Mouse (Mus musculus): Measurements from ENCODE around the gene Akap8. TPM values are rescaled to one million over a fixed set of nuclear protein-coding genes. Genes with fewer than 3 reads are reported as not detected.

Akap8 gene
- polyA plus RNA-seq, 1 experiment from 2014 or later: 114 TPM

DNA sequence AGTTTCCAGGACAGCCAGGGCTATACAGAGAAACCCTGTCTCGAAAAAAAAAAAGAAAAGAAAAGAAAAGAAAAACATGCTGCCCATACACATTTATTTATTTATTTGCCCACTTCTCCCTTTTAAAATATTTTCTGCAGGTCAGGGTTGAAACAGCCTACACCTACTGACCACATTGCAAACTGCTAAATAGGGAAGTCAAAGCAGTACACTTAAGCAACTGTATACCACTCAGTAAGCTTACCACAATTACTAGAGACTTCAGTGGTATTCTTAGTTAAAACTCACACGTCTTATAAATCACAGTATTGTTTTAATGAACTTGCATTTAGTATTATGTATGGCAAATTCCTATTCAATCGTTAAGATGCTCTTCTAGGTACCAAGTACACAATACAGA is 40.5 kb downstream of the Akap8 start:
- Histone ChIP-seq H3K4me3 (no peak overlapping the region), H3K9ac (no peak overlapping the region), H3K27me3 (replicated peaks) (no peaks in the 10 kb centered on the region), H3K36me3 (replicated peaks) (no peaks in the 10 kb centered on the region), H3K4me2 (no peak overlapping the region), H3K9me3 (no peaks in the 10 kb centered on the region), H3K27ac (no peak overlapping the region), H3K4me1 (peaks cover 32% of the 10 kb centered on the region)
- 82% methylated on average over 3 of the region's 3 CpGs for WGBS
- ATAC-seq (replicated peaks): no peak

DNA sequence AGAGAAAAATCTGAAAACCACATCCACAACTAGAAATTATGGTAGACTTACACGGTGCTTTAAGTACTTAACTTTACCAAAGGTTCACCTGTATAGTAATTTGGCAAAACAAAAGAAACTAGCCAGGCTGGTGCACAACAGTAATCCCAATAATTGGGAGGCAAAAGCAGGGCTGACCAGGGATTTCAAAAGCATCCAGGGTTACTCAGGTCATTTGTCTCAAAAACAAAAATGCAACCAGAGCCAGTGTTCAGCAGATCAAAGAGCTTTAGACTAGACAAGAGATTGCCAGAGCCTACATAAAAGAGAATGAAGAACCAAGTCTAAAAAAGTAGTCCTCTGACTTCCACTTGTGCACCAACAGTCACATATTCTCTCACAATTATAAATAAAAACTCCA is 43.8 kb downstream of the Akap8 start:
- 81% methylated on average over 1 of the region's 1 CpGs for WGBS
- H3K9me3 ChIP-seq: no peaks in the 10 kb centered on the region
- H3K4me2 ChIP-seq: no peak overlapping the region
- peaks cover 18% of the 10 kb centered on the region for H3K4me1 ChIP-seq
- H3K4me3 ChIP-seq: no peak overlapping the region
- H3K36me3 ChIP-seq (replicated peaks): no peaks in the 10 kb centered on the region
- H3K9ac ChIP-seq: no peak overlapping the region
- no peak for ATAC-seq (replicated peaks)
- H3K27me3 ChIP-seq (replicated peaks): no peaks in the 10 kb centered on the region
- no peak overlapping the region for H3K27ac ChIP-seq

DNA sequence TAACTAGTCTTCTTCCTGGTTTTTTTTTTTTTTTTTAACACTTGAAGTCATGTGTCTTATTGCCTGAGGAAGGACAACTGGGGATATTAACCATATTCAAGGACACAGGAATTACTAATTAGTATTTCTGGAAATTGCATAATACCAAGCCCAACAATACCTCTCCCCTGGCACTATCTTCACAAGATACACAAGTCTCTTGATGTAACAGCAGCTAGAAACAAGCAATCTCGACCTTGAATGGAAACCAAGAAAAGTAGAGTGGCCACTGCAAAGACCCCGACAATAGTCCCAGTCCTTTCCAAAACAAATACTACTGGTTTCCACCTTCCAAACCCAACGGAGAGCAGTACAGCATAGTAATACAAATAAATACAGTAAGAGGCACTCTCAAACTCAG is 45.5 kb downstream of the Akap8 start:
- H3K27ac ChIP-seq: no peak overlapping the region

DNA sequence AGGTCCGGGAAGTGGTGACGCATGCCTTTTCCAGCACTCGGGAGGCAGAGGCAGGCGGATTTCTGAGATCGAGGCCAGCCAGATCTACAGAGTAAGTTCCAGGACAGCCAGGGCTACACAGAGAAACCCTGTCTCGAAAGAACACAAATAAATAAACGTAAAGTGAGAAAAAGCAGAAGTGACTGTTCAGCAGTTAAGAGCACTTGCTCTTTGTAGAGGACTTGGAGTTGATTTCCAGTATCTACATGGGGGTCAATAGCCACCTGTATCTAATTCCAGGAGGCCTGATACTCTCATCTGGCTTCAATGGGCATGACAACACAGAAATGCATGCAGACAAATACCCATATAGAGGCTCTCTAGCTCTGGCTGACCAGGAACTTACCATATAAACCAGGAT is 51.9 kb downstream of the Akap8 start:
- 95% methylated on average over 7 of the region's 7 CpGs for WGBS
- Histone ChIP-seq H3K9me3 (no peaks in the 10 kb centered on the region), H3K36me3 (replicated peaks) (no peaks in the 10 kb centered on the region), H3K9ac (no peak overlapping the region), H3K4me1 (0 out of 2 replicates have a peak, but pooled peaks cover 4% of the 10 kb centered on the region), H3K27me3 (replicated peaks) (no peaks in the 10 kb centered on the region), H3K4me3 (no peak overlapping the region), H3K27ac (no peak overlapping the region), H3K4me2 (no peak overlapping the region)
- no peak for ATAC-seq (replicated peaks)

More for the DNA sequence above, 45.5 kb downstream of the Akap8 start:
- no peak for ATAC-seq (replicated peaks)
- no peaks in the 10 kb centered on the region for H3K27me3 ChIP-seq (replicated peaks)
- H3K4me1 ChIP-seq: peaks cover 4% of the 10 kb centered on the region; the same call in 1 of the 2 replicates
- H3K4me2 ChIP-seq: no peak overlapping the region
- no peak overlapping the region for H3K4me3 ChIP-seq
- H3K9me3 ChIP-seq: no peaks in the 10 kb centered on the region
- 81% methylated on average over 3 of the region's 3 CpGs for WGBS
- no peaks in the 10 kb centered on the region for H3K36me3 ChIP-seq (replicated peaks)
- no peak overlapping the region for H3K9ac ChIP-seq

DNA sequence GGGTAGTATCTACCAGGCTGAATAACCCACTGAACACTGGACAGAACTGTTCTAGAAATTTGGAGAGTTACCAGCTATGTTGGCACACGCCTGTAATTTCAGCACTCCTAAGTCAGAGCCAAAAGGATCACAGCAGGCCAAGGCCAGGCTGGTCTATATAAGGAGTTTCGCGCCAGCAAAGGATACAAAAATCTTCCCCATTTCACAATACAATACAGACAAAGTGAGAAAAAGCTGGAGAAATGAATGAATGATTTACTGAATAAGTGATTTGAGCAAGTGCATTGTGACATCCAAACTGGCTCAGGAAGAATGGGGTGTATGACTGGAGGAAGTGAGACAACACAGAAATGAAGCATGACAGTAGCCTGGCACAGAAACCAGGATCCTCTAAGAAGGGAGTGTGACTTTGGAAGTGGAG is 52.5 kb downstream of the Akap8 start:
- no peaks in the 10 kb centered on the region for H3K36me3 ChIP-seq (replicated peaks)
- H3K4me3 ChIP-seq: no peak overlapping the region
- H3K27me3 ChIP-seq (replicated peaks): no peaks in the 10 kb centered on the region
- no peak overlapping the region for H3K9ac ChIP-seq
- no peak for ATAC-seq (replicated peaks)
- whole genome bisulfite sequencing: 93% methylated on average over 3 of the region's 3 CpGs
- H3K4me2 ChIP-seq: no peak overlapping the region
- H3K4me1 ChIP-seq: 0 out of 2 replicates have a peak, but pooled peaks cover 4% of the 10 kb centered on the region
- H3K27ac ChIP-seq: no peak overlapping the region
- no peaks in the 10 kb centered on the region for H3K9me3 ChIP-seq

DNA sequence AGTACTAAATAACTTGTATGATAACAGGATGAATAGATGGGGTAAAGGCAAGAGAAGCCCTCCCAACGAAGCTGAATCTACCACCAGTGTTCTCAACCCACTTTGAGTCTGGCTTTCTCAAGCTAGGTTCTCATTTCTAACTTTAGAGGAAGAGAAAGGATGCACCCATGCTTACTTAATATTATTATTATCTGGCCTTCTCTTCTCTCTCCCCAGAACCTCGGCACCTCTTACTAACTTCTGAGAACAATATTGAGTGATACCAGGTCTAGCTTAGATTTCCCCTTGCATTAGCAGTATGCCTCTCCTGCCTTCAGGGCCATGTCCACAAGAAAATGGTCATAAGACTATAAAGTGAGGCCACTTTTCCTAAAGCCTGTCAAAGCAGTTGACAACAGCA is 52.9 kb downstream of the Akap8 start:
- Histone ChIP-seq H3K36me3 (replicated peaks) (no peaks in the 10 kb centered on the region), H3K4me2 (no peak overlapping the region), H3K4me3 (no peak overlapping the region), H3K9ac (no peak overlapping the region), H3K9me3 (no peaks in the 10 kb centered on the region), H3K27me3 (replicated peaks) (no peaks in the 10 kb centered on the region), H3K4me1 (0 out of 2 replicates have a peak, but pooled peaks cover 4% of the 10 kb centered on the region), H3K27ac (no peak overlapping the region)
- no peak for ATAC-seq (replicated peaks)
- WGBS: 73% methylated on average over 2 of the region's 2 CpGs

DNA sequence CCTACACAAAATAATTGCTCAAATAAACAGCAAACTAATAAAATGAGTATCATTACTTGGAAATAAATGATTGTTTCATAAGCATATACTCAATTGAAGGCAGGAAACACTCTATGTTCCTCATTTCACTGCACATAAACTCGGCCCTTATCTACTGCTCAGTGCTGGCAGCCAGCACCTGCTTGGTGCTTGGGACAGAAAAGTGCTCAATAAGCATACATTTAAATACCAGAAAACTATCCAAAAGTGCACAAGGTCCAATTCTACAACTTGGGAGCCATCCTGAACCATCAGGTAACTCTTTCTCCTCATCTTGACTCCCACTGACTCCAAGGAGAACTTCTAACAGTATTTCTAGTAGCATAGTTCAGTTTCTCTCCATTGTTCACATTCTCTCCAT is 53.4 kb downstream of the Akap8 start:
- H3K4me3 ChIP-seq: no peak overlapping the region
- no peak overlapping the region for H3K27ac ChIP-seq
- no peak overlapping the region for H3K9ac ChIP-seq
- no peaks in the 10 kb centered on the region for H3K9me3 ChIP-seq
- ATAC-seq (replicated peaks): no peak
- no peaks in the 10 kb centered on the region for H3K36me3 ChIP-seq (replicated peaks)
- 0 out of 2 replicates have a peak, but pooled peaks cover 8% of the 10 kb centered on the region for H3K4me1 ChIP-seq
- WGBS: 100% methylated on average over 1 of the region's 1 CpGs
- no peak overlapping the region for H3K4me2 ChIP-seq
- H3K27me3 ChIP-seq (replicated peaks): no peaks in the 10 kb centered on the region

DNA sequence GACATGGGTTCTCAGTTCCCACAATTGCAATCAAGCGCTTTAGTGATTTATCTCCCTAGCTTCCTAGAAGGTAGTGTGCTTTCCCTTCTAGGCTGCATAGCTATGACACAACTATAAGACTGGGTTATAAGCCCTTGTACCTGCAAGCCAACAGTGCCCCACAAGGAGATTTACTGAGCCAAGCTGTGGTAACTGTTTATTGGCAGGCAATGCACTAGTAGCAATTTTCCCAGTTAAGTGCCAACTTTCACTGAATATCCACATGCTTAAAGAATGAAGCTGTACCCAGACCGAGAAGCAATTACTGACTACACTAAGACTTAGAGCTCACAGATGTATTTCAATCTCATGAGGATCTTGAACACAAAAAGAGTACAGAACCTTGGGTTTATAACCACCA is 57.4 kb downstream of the Akap8 start:
- ATAC-seq (replicated peaks): no peak
- WGBS: 94% methylated on average over 2 of the region's 2 CpGs
- no peak overlapping the region for H3K27ac ChIP-seq
- no peak overlapping the region for H3K4me3 ChIP-seq
- H3K9me3 ChIP-seq: no peaks in the 10 kb centered on the region
- no peaks in the 10 kb centered on the region for H3K36me3 ChIP-seq (replicated peaks)
- no peak overlapping the region for H3K9ac ChIP-seq
- no peaks in the 10 kb centered on the region for H3K27me3 ChIP-seq (replicated peaks)
- H3K4me2 ChIP-seq: no peak overlapping the region
- 0 out of 2 replicates have a peak, but pooled peaks cover 8% of the 10 kb centered on the region for H3K4me1 ChIP-seq

DNA sequence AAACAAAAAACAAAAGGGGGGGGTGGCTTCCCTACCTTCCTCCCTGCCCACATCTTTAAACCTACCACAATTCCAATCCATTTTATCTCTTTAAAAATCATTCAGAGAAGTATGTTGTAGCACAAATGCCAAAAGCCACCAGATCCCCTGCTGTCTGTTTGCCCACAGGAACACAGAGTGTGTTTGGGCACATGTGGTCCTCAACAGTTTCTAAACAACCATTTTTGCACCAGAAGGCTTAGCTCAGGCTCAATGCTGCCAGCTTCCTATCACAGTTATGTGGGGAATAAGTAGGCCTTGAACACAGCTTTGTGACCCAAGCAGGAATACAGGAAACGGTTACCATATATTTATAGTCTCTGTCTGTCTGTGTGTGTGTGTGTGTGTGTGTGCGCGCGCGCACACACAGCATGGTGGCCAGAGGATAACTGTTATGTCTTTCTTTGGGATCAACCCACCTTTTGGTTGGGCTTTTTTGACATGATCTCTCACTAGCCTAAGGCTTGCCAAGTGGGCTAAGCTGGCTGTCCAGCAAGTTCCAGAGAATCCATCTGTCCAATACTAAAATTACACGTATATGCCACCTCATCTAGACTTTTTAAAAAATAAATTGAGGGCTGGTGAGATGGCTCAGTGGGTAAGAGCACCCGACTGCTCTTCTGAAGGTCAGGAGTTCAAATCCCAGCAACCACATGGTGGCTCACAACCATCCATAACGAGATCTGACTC is 58.0 kb downstream of the Akap8 start:
- no peak overlapping the region for H3K4me3 ChIP-seq
- H3K4me2 ChIP-seq: no peak overlapping the region
- no peak overlapping the region for H3K9ac ChIP-seq
- WGBS: 96% methylated on average over 8 of the region's 8 CpGs
- no peak overlapping the region for H3K27ac ChIP-seq
- no peaks in the 10 kb centered on the region for H3K27me3 ChIP-seq (replicated peaks)
- 0 out of 2 replicates have a peak, but pooled peaks cover 4% of the 10 kb centered on the region for H3K4me1 ChIP-seq
- H3K36me3 ChIP-seq (replicated peaks): no peaks in the 10 kb centered on the region
- ATAC-seq (replicated peaks): no peak
- no peaks in the 10 kb centered on the region for H3K9me3 ChIP-seq

DNA sequence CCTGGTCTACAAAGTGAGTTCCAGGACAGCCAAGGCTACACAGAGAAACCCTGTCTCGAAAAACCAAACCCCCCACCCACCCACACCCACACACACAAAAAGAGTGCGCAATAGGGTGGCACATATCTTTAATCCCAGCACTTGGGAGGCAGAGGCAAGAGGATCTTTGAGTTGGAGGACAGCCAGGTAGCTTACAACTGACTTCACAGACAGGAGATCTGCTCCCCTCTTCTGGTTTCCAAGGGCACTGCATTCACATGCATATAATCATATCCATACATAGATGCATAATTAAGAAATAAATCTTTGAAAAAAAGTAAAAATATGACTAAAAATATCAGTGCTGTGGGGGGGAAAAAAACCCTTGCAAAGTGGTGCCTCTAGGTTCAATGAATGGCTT is 62.2 kb downstream of the Akap8 start:
- Histone ChIP-seq H3K27me3 (replicated peaks) (no peaks in the 10 kb centered on the region), H3K27ac (no peak overlapping the region), H3K36me3 (replicated peaks) (no peaks in the 10 kb centered on the region), H3K4me2 (no peak overlapping the region), H3K9ac (no peak overlapping the region), H3K4me1 (peaks cover 4% of the 10 kb centered on the region; the same call in 1 of the 2 replicates), H3K4me3 (no peak overlapping the region), H3K9me3 (no peaks in the 10 kb centered on the region)
- no peak for ATAC-seq (replicated peaks)
- 92% methylated on average over 2 of the region's 2 CpGs for WGBS

DNA sequence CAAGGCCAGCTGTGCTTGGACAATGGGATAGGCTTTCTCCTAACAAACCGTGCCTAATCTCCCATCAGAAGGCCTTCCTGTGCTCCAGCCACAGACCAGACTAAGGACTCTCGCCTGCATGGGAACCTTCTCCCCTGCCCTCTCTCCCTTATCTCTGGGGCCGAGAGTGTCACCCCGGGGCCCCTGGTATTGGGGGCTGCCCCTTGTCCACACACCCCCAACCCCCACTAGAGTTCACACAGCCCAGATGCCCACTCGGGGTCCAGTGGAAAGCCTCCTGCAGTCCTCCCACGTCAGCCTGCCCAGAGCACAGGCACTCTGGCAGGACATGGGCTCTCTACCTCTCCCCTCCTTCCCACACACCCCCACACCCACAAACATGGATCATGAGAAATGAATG is 63.1 kb downstream of the Akap8 start:
- WGBS: 39% methylated on average over 6 of the region's 6 CpGs
- no peaks in the 10 kb centered on the region for H3K9me3 ChIP-seq
- no peak overlapping the region for H3K4me3 ChIP-seq
- H3K9ac ChIP-seq: no peak overlapping the region
- ATAC-seq (replicated peaks): 0 out of 2 replicates have a peak, but pooled peaks have one; percentile 54
- no peaks in the 10 kb centered on the region for H3K36me3 ChIP-seq (replicated peaks)
- peaks cover 3% of the 10 kb centered on the region; the same call in 1 of the 2 replicates for H3K4me1 ChIP-seq
- no peak overlapping the region for H3K4me2 ChIP-seq
- no peak overlapping the region for H3K27ac ChIP-seq
- no peaks in the 10 kb centered on the region for H3K27me3 ChIP-seq (replicated peaks)

DNA sequence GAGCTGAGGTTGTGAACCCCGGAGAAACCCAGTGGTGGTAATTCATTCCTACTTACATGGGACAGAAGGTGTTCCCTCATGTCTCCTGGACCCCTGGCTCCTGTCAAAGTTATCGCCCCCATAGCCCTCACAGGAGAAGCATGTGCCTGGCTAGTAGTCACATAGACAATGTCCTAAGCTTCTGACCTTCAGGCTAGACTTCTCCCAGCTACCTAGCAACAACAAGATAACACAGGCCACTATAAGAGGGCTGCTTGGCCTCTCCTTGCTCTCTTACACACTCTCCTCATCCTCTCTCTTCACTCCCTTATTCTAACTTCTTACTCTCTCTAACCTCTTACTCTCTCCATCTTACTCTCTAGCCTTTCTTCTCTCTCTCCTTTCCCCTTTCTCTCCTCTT is 63.6 kb downstream of the Akap8 start:
- H3K9ac ChIP-seq: no peak overlapping the region
- H3K36me3 ChIP-seq (replicated peaks): no peaks in the 10 kb centered on the region
- ATAC-seq (replicated peaks): no peak
- H3K9me3 ChIP-seq: no peaks in the 10 kb centered on the region
- no peak overlapping the region for H3K4me3 ChIP-seq
- no peaks in the 10 kb centered on the region for H3K27me3 ChIP-seq (replicated peaks)
- H3K4me1 ChIP-seq: no peaks in the 10 kb centered on the region; the same call in 1 of the 2 replicates
- H3K4me2 ChIP-seq: no peak overlapping the region
- WGBS: 88% methylated on average over 2 of the region's 2 CpGs
- no peak overlapping the region for H3K27ac ChIP-seq

DNA sequence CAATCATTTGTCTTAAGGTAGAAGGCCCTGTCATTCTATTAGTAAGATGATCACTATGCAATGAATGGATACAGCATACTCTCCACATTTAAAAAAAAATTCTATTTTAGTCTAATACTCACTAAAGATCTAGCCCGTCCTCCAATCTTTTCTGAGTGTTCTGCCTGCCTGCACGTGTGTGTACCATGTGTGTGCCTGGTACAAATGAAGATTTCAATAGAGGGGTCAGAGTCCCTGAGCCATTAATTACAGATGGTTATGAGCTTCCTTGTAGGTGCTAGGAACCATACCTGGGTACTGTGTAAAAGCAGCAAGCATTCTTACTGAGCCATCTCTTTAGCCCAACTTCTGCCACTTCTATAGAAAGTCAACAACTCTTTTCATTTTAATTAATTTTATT is 64.1 kb downstream of the Akap8 start:
- H3K36me3 ChIP-seq (replicated peaks): no peaks in the 10 kb centered on the region
- H3K9me3 ChIP-seq: no peaks in the 10 kb centered on the region
- ATAC-seq (replicated peaks): no peak
- H3K27ac ChIP-seq: no peak overlapping the region
- no peak overlapping the region for H3K4me2 ChIP-seq
- H3K4me3 ChIP-seq: no peak overlapping the region
- no peak overlapping the region for H3K9ac ChIP-seq
- no peaks in the 10 kb centered on the region; the same call in 1 of the 2 replicates for H3K4me1 ChIP-seq
- WGBS: 75% methylated on average over 2 of the region's 2 CpGs
- H3K27me3 ChIP-seq (replicated peaks): no peaks in the 10 kb centered on the region
